In genomic region chr6:54430221-54430620, GRCm38 (mm10) we compare ENCODE assay signal across 9 mouse cellular contexts. TPM values are rescaled to one million over a fixed set of nuclear protein-coding genes. Genes with fewer than 3 reads are reported as not detected.
DNase-seq lines count a peak whose midpoint lies in the region; ATAC-seq lines count a peak whose summit lies in the region.
"Had no signal": no experiment of that assay in that cellular context is flagged by ENCODE, and none has a peak within 500 bp of the region (broad histone marks: within the 10 kb centered on the region; RNA-seq: fewer than 3 reads in every experiment).

No protein-coding gene starts in this region.

- no peaks in the 10 kb centered on the region for H3K36me3 ChIP-seq in kidney, embryonic 15.5 days
- no peaks in the 10 kb centered on the region for H3K36me3 ChIP-seq in embryonic facial prominence, embryonic 14.5 days (ENCODE audit: control insufficient read depth, insufficient read depth, low read length)
- no peaks in the 10 kb centered on the region for H3K36me3 ChIP-seq in intestine, embryonic 15.5 days
- H3K36me3 ChIP-seq in neural tube, embryonic 12.5 days: no peaks in the 10 kb centered on the region

- H3K27ac ChIP-seq in kidney, embryonic 15.5 days: no peak overlapping the region
- no peak overlapping the region for H3K27ac ChIP-seq in embryonic facial prominence, embryonic 14.5 days (replicated peaks; ENCODE audit: low read depth, low read length)
- no peak overlapping the region for H3K27ac ChIP-seq in intestine, embryonic 15.5 days
- H3K27ac ChIP-seq in neural tube, embryonic 12.5 days: no peak overlapping the region
- H3K27ac ChIP-seq: macrophage had no signal

- peaks cover 23% of the 10 kb centered on the region for H3K4me1 ChIP-seq in kidney, embryonic 15.5 days
- peaks cover 3% of the 10 kb centered on the region; the same call in 1 of the 2 replicates for H3K4me1 ChIP-seq in embryonic facial prominence, embryonic 14.5 days (ENCODE audit: control insufficient read depth, insufficient read depth, low read length)
- H3K4me1 ChIP-seq in intestine, embryonic 15.5 days (replicated peaks): peaks cover 11% of the 10 kb centered on the region
- peaks cover 8% of the 10 kb centered on the region; the same call in 1 of the 2 replicates for H3K4me1 ChIP-seq in neural tube, embryonic 12.5 days

- ATAC-seq in kidney, embryonic 15.5 days (replicated peaks; ENCODE audit: low FRiP score): peak; percentile 5; the same call in 1 of the 2 replicates
- no peak for ATAC-seq in embryonic facial prominence, embryonic 14.5 days (ENCODE audit: low read depth)
- ATAC-seq in intestine, embryonic 15.5 days: no peak
- no peak for ATAC-seq in neural tube, embryonic 12.5 days (ENCODE audit: low FRiP score, low read depth)

- 28% methylated on average over 7 of the region's 7 CpGs for WGBS in kidney, embryonic 15.5 days
- 32% methylated on average over 7 of the region's 7 CpGs for WGBS in embryonic facial prominence, embryonic 14.5 days
- 33% methylated on average over 7 of the region's 7 CpGs for WGBS in intestine, embryonic 15.5 days
- 34% methylated on average over 7 of the region's 7 CpGs for WGBS in neural tube, embryonic 12.5 days

- H3K4me3 ChIP-seq in kidney, embryonic 15.5 days (replicated peaks): peak overlapping the region; percentile 58
- peak overlapping the region; percentile 56 for H3K4me3 ChIP-seq in embryonic facial prominence, embryonic 14.5 days (ENCODE audit: low read depth, low read length)
- H3K4me3 ChIP-seq in intestine, embryonic 15.5 days (replicated peaks): peak overlapping the region; percentile 53
- H3K4me3 ChIP-seq in neural tube, embryonic 12.5 days: peak overlapping the region; percentile 53

- no peak for DNase-seq in kidney, adult 9 months
- no peak for DNase-seq in embryonic facial prominence, embryonic 14.5 days (ENCODE audit: low spot score)
- no peak for DNase-seq in T-cell, adult 2 months (ENCODE audit: low spot score)
- DNase-seq in spleen, postnatal 14 days (ENCODE audit: low spot score in 2 of 2): no peak
- DNase-seq in kidney, postnatal 10 days: no peak

- no peaks in the 10 kb centered on the region for H3K9me3 ChIP-seq in kidney, embryonic 15.5 days (replicated peaks)
- H3K9me3 ChIP-seq in embryonic facial prominence, embryonic 14.5 days (ENCODE audit: control insufficient read depth, low read length): no peaks in the 10 kb centered on the region
- H3K9me3 ChIP-seq in intestine, embryonic 15.5 days: no peaks in the 10 kb centered on the region
- H3K9me3 ChIP-seq in neural tube, embryonic 12.5 days: no peaks in the 10 kb centered on the region

- H3K4me2 ChIP-seq in kidney, embryonic 15.5 days: peak overlapping the region; percentile 96
- H3K4me2 ChIP-seq in embryonic facial prominence, embryonic 14.5 days (ENCODE audit: low read depth, low read length): peak overlapping the region; percentile 98
- peak overlapping the region; percentile 96 for H3K4me2 ChIP-seq in intestine, embryonic 15.5 days (replicated peaks)
- peak overlapping the region; percentile 96 for H3K4me2 ChIP-seq in neural tube, embryonic 12.5 days (replicated peaks)

- H3K27me3 ChIP-seq in kidney, embryonic 15.5 days: peaks cover 48% of the 10 kb centered on the region
- H3K27me3 ChIP-seq in embryonic facial prominence, embryonic 14.5 days (replicated peaks; ENCODE audit: control insufficient read depth, insufficient read depth, low read length): peaks cover 32% of the 10 kb centered on the region
- H3K27me3 ChIP-seq in intestine, embryonic 15.5 days (replicated peaks): peaks cover 4% of the 10 kb centered on the region; the same call in 1 of the 2 replicates
- peaks cover 26% of the 10 kb centered on the region for H3K27me3 ChIP-seq in neural tube, embryonic 12.5 days (replicated peaks)

- H3K9ac ChIP-seq in kidney, embryonic 15.5 days: peak overlapping the region; percentile 50; the same call in 1 of the 2 replicates
- peak overlapping the region; percentile 65; the same call in 1 of the 2 replicates for H3K9ac ChIP-seq in embryonic facial prominence, embryonic 14.5 days (ENCODE audit: low read depth, low read length)
- H3K9ac ChIP-seq in intestine, embryonic 15.5 days: peak overlapping the region; percentile 54
- peak overlapping the region; percentile 63 for H3K9ac ChIP-seq in neural tube, embryonic 12.5 days

RNA-seq across cellular contexts. Expression of gene Wipf3, which starts 0.8 kb away (rescaled TPM):
- 2.2 and 2.5 TPM in 2 replicates for polyA plus RNA-seq in kidney, embryonic 15.5 days (2015; fragmentation: Nextera tagmentation; extraction: Ambion mirVana)
- 1.5 and 1.7 TPM in 2 replicates for polyA plus RNA-seq in embryonic facial prominence, embryonic 14.5 days (2014; fragmentation: Nextera tagmentation; extraction: Ambion mirVana)
- 1.1 and 1.9 TPM in 2 replicates for polyA plus RNA-seq in intestine, embryonic 15.5 days (2015; fragmentation: Nextera tagmentation; extraction: Ambion mirVana)
- 1.4 and 2.1 TPM in 2 replicates for polyA plus RNA-seq in neural tube, embryonic 12.5 days (2016; fragmentation: Nextera tagmentation; extraction: Ambion mirVana)
- polyA plus RNA-seq: macrophage had no signal
